Mouse (Mus musculus): ENCODE results near the gene Mrps33.
A peak's percentile ranks its signal among the peaks of the same experiment; 100 is the strongest.

The Mrps33 gene

DNA sequence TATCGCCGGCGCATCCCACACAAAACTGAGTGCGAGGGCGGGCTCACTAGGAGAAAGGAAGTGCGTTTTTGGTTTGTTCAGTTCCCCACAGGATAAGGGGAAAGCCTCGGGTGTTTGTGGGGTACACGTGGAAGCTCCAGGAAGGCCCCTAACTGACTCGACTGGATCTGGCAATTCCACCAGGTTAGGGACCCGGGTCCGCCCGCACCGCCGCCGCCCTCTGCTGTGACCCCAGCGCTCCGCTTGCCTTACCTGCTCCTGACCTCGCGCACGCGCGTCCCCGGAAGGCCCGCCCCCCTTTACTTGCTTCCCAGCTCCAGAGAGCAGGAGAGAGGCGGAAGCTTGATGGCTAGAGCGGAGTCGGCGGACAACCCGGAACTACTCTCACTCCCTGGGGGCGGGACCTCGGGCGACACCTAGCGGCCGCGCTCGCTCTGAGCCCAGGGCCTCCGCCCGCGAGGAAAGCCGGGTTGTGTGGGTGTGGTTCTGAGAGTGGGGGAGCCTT lies at the start of gene Mrps33:
Gene Mrps33, minus strand, starts transcription at position 377 of the 505 bp plus-strand sequence.
- peak; percentile 99 for DNase-seq

DNA sequence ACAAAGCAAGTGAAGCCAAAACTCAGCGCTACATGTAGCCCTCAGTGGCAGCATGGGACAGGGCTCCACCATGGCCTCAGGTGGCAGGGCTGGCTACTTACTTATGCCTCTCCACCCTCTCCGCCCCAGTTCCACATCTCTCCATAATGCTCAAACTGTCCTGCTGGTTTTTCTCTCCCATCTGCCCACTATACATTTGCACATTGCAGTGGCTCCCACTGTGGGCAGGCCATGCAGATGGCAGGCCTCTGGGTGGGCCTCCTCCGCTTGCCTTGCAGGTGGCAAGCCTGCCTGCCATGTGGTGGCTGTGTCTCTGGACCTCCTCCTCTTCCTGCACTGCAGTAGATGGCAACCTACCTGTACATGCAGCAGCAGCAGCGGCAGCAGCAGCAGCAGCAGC lies 38.9 kb upstream of the Mrps33 start:
- no peak for DNase-seq

DNA sequence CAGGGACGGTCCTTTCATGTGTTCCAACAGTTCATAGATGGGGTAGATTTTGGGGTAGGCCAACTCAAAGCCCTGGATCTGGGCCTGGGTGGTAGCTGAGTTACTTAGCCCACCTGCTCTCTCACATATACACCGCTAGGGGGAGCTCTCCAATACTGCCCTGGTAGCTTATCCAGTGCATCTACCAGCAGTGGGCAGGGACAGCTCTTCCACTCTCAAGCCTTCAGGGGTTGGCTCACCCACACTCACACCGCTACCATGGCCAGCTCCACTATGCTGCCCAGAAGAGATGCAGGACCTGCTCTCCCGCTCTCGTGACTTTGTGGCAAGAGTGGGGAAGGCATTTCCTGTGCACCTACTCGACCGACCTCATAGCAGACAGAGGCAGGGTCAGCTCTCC lies 38.0 kb upstream of the Mrps33 start:
- no peak for DNase-seq

DNA sequence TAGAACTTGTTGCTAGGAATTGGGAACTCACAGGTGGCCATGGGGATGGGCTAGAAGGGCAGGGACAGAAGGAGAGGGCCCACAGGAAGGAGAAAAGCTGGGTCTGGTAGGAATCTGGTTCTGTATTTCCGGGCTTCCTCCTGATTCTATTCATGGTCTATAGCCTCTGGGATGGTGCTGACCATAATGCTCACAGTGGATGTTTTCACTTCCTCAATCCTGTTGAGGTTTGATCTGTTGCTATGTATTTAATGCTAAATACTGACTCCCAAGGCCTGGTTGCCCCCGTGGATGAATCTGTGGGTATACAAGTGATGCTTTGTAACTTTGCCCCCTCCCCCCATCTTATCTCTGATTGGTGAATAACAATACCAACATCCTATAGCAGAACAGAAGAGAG lies 36.8 kb upstream of the Mrps33 start:
- no peak for DNase-seq

DNA sequence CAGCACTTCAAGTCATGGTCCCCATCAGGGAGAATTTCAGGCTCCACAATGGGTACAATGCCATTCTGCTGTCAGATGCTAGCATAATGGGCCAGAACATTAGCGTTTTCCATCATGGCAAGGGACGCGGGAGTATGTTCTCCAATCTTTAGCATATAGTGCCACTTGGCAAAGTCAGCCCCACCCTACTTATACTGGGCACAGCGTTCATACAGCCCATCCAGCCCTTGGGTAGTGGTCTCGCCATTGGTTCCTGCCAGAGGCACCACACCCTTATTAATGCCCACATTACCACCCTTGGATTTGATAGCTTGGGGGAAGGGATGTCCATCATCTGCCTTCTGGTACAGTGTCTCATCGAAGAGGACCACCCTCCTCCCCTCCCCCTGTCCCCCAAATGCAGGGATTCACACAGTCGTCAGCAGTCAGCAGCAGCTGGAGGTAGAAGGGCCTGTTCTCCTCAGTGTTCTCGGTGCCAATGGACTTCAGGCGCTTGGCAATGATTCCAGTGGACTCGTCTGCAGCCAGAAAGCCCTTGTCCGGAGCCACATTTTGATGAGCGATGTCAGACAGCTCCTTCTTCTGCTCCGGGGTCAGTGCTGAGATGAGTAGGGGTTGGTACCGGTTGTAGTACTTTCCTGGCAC lies 33.0 kb upstream of the Mrps33 start:
- DNase-seq = no peak

DNA sequence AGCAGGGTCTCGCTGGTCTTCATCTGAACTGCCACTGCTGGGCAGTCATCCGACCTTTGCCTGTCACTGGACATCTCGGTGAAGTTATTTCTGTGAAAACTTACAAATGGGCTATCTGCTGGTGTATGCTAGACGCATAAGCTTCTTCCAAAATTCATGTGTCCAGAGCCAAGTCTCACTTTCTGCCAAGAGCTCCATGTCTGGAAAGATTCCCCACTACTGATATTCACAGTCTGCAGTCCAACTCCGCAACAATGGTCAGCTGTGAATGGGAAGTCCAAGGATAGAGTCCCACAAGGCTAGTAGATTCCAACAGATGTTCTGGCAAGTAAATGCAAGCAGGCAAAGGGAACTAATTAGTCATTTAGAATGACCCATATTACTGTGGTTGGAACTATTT lies 17.9 kb upstream of the Mrps33 start:
- DNase-seq = no peak

DNA sequence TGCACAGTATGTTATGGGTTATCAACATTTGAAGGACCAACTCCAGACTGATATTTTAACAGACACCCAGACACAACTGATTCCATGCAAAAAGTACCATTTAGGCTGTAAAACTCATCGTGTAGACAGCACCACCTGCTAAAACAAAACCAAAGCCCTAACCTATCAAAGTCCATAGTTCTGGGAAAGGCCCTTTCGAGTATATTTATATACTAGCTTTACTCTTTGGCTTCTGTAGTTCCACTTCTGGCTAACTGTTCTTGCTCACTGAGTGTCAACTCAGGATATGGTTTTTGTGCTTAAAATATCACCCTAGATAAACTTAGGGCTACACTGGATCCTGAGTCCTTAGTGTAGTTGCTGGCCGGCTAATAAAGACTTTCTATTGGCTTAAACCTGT lies 10.5 kb upstream of the Mrps33 start:
- DNase-seq = no peak

DNA sequence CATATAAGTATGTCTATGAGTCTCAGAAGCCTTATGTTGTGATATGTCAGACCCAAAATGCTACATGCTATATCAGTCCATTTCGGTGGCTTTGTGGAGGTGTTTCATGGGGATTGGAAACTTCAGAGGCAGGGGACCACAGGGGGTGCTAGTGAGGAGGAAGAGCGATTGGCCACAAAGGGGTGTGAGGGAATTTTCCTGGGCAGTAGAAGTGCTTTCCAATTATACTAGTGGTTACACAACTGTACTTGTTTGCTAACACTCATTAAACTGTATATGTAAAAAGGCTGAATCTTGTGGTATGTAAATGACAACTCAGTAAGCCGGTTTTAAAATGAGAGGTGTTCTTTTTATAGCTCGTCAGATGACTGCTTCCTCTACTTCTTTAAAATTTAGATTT lies 8.1 kb upstream of the Mrps33 start:
- no peak for DNase-seq

DNA sequence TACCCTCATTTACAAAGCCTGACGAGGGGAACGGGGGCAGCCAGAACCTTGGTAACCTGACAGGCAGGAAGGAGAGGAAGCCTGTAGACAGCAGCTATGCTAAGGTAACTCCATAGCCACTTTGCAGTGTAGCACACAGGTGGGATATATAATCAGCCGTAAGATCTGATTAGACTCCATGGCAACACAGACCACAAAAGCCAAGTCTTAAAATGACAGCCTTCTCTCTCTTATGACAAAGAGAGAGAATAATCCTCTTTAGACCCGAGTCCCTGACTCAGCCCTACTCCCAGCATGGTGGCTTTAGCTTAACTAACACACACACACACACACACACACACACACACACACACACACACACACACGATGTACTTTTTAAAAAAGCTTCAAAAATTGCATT lies 2.3 kb downstream of the Mrps33 start:
- DNase-seq = no peak

DNA sequence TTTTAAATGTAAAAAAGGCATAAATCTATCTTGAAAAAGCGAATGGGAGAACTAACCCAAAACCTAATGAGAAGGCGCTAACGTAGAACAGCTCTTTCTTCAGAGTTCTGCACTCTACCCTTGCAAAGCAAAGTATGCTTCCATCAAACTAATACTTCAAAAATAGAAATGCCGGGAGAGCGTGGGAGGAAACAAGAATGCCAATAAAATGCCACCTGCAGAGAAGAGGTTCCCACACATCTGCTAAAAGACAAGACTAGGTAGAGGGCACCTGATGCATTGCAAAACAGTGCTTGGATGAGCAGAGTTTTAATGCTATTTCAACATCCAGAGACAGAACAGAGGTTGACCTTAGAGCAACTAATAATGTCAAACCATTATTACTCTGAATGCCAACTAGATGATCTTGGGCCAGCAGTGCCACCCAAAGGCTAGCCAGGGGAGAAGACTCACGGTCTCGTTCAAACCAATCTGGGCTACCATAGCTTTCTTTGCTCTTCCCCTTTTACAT lies 3.7 kb downstream of the Mrps33 start:
- DNase-seq = no peak

DNA sequence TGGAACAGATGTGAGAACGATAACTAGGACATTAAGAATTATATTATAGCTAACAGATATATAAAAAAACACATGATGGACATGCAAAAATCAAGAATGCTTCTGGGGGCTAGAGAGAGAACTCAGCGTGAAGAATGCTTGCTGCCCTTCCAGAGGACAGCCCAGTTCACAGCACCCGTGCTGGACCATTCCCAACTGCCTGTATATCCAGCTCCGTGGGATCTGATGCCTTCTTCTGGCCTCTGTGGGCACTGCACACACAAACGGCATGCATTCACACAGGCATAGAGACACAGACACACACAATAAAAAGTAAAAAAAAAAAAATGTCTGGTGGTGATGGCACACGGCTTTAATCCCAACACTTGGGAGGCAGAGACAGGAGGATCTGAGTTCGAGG lies 4.5 kb downstream of the Mrps33 start:
- no peak for DNase-seq

DNA sequence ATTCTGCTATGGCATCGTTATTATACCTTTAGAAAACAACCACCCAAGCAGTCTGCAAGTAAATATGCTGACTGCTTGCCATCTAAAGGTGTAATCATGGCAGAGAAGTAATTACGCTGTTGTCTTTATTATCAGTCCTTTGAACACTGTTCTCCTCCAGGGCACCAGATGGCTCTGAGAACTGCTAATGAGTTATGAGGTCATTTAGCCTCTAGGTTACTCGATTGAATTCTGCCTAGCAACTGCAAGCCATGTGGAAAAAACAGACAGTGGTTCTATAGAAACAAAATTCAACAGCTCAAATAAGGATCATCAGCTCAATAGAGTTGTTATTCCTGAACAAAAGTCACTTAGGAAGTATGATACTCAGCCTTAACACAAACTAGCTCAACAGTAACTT lies 4.9 kb downstream of the Mrps33 start:
- DNase-seq = no peak

DNA sequence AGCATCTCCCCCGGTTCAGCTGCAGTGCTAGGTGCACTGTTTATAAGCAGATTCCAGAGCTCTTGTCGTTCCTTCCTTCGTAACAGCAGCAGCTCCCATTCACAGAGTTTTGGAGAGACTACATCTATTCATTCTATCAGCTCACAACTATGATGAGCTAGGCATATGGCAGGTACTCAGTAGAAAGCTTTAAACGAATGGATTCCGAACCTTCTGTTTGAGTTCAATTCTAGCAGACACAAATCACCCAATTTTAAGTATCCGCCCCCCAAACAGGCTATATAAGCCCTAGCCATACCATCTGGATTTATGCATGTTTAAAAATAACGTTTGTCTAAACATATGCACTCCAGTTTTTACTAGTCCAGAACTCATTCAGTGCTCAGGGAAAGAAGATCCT lies 9.8 kb downstream of the Mrps33 start:
- DNase-seq = no peak

DNA sequence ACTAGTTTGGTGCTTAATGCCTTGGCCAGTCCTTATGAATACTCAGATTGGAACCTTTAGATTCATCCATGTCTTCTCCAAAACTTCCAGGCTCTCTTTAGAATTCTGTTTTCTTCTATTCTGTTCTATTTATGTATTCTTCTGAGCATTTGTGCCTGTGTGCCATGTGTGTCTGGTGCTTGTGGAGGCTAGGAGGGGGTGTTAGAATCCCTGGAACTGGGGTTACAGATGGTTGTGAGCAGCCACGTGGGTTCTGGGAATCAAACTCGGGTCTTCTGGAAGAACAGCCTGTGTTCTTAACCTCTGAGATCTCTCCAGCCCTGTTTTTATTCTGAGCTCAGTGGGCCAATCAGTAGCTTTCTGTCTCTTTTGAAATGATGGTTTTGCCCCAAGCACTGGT lies 13.7 kb downstream of the Mrps33 start:
- DNase-seq = no peak

DNA sequence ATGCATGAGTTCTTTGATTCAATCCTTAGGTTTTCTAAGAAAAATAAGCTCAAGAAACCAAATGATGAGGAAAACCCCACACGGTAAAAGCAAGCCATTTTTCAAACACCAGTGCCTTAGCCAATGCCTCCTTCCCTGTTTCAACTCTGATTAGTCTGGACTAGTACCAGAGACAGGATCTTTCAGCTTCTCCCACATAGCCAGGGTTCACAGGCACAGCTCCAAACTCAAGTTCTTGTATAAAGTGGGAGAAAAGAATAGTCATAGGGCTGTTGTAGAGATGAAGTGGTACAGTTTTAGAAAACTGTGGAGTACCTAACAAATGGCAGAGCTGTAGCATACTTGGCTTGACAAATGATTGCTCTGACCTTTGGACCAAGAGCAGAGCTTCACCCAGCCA lies 14.6 kb downstream of the Mrps33 start:
- no peak for DNase-seq

DNA sequence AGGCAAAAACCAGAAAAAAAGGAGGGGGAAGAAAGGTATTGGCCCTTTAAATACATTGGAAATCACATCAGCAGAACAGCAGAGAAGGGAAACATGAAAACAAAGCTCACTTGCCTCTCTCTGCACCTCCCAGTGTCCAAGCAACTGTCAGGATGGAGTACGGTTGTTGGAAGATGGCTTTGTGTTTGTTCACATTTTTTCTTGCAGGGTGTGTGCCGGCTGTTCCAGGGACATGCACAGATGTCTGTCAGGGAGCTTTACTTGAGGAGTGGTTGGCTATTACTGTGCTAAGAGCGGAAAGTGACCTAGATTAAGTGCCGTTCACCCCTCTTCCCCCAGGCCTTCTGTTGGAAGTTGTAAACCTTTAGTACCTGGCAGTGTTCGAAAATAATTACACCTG lies 19.0 kb downstream of the Mrps33 start:
- no peak for DNase-seq

DNA sequence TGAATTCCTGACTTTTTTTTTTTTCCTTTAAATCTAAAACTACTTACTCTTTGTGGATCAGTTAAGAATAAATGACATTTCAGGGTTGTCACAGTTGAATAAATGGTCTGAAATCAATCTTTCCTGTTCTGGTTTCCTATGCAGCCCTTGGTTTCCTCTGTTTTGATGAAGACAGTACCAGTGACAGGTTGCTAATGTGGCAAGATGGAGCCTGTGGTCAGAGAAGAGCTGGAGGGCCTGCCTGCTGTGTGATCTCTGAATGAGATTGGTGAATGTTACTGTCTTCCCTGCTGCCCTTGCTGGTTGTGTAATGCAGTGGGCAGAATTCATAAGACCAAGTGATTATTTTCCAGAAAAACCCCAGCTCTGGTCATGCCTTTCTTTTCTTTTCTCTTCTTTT lies 22.4 kb downstream of the Mrps33 start:
- DNase-seq = no peak

DNA sequence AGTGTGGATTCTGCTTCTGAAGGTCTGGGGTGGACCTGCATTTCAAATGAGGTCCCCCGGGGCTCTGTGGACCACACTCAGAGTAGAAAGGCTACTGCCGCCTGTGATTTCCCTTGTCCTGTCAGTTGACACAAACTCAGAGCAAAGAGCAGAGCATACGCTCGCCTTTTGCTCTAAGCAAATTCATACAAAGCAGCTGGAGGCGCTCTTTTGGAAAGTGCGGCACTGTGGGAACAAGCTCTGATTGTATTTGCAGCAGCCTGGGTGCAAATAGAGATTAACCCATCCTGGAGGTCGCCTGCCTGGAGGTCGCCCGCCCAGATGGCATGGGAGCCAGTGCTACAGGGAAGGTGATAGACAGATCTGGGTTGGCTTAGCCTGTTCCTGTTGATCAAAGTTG lies 23.0 kb downstream of the Mrps33 start:
- no peak for DNase-seq

DNA sequence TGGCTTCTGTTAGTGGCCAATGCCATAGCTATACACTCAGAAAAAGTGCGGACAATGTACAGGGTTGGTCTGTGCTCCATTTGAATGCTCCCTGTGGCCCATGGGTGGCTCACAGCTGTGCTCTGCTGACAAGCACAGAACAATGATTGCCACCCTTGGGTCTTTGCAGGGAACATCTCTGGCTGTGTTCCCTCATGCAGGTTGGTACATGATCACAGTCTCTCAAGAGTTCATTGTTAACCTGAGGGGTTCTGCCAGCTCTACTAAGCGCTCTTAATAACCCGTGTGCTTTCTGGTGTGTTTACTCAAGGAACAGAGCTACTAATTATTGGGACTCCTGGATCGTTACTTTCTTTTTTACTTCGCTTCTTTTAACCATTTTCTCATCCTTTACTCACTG lies 24.8 kb downstream of the Mrps33 start:
- no peak for DNase-seq

DNA sequence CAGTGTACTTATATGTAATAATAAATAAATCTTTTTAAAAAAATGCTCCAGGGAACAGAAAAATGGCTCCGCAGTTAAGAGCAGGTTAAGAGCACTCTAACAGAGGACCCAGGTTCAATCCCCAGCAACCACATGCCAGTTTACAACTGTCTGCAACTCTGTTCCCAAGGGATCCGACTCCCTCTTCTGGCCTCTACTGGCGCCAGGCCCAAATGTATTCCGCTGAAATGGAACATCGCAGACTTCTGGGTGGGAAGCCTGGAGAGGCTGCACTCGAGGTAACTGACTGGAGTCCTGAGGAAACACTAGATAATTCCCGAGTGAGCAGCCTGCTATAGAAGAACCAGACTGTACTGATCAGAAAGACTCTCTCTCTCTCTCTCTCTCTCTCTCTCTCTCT lies 27.3 kb downstream of the Mrps33 start:
- DNase-seq = no peak

DNA sequence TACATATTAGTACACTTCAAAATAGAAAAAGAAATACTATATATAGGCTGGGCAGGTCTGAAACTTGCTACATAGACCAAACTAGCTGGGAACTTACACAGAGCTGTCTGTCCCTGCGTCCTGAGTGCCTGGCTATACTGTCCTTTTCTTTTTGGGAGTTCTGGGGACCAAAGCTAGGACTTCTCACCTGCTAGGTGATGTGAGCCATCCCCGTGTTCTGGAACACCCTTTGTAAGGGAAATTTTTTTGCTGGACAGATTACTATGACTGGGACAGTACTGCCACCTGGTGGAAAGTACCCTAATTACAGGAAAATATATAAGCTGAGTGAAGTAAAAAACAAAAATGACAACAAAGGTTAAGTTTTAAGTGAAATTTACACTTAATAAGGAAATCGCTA lies 28.2 kb downstream of the Mrps33 start:
- no peak for DNase-seq

DNA sequence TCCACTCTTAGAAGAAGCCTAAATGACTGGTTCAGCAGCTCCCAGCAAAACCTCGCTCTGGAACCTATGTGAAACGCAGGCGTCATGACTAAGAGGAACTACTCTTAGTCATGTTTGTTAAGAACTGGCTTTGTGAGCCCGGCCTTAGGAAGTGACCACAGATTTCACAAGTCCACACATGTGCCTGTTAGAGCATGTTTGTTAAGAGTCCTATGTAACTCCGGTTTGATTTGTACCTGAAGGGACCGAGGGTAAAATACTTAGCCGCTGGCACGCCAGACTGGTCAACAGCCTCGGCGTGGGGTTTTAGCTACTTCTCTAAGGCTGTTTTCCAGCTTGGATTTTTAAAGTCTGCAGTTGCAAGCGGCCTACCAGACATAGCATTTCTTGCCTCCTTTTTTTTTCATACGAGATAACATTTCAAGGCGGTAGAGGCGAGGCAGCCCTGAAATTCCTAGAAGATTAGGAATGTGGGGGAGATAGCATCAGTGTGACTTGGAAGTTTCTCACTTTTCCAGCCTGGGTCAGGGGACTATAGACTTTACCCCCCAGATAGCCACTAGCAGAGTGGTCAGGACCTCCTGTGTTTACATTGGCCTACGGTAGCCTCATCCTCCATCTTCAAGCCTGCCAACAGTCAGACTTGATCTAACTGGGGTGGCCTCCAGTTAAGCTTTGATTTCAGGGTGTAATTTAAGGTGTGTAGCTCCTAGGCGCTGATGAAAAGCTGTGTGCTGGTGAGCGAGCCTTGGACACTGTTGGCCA lies 28.8 kb downstream of the Mrps33 start:
- no peak for DNase-seq

DNA sequence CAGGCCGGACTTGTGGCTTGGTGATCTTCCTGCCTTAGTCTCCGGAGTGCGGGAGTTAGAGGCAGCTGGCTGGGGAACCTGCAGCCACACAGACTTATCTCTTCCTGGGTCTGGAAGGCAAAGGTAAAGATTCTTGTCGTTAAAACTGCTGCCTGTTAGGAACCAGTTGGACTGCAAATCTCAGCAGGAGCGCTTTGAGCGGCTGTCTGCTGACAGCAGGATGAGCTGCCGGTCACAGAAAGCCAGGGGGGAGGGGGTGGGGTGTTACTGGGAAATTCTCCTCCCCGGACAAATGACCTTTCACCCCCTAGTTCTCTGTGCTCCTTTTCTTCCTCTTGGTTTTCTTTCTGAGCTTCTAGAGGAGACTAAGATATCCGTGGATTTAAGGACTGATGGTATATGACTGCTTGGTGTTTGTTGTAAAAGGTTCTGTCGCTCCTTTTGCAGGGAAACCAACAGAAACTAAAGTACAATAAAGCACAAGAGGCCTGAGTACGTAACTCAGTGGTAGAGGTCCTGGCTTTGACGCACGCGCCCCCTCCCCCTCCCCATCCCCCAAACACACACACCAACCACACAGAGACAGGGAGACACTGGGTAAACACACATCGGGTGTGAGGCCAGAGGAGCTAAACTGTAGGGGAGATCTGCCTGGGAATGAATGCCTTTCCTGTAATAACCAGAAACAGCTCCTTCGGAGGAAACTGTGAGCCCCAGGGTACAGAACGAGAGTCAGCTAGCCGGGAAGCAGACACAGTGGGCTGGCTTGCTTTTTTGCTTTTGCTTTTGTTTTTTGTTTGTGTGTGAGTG lies 29.7 kb downstream of the Mrps33 start:
- peak; percentile 3 for DNase-seq

DNA sequence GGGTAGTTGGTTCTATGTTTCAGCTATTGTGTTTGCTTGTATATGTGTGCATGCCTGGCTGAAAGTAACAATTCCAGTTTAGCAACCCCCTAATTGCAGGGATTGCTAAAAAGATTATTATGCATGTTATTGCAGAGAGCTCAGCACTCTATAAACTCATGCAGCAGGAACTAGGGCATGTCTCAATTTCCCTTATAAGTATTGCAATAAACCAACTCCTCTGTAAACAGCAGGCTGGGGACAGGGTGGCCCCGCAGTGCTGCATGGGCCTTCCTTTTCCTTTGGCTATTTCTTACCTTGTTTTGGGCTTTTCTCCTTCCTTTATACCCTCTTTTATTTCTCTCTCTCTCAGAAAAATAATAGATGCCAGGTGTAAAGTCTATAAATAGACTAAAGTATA lies 32.3 kb downstream of the Mrps33 start:
- no peak for DNase-seq

Measured in right cerebral cortex, postnatal 4 days (tissue).